Mouse (Mus musculus) urinary bladder, postnatal 14 days (tissue): ENCODE results near the gene Kcnab3.
A peak's percentile ranks its signal among the peaks of the same experiment; 100 is the strongest.
"Not testable (repeated sequence)": the region's sequence is repeated elsewhere in the genome, so short reads cannot be mapped to it uniquely, and the experiment has no call there.

Experiments used
- DNase-seq: peaks from one replicate; pipeline ENCODE4 v3.0.0; 2021; ENCODE audit warnings: low spot score

Kcnab3 gene

GRCm38 (mm10) chr11:69325628-69326407 is at the start of gene Kcnab3:
Kcnab3 (plus strand) TSS chr11:69326258.
- DNase-seq, result peak; percentile 89

- DNase-seq, result no peak
Observed at GRCm38 (mm10) chr11:69277267-69277666, 48.8 kb upstream of the Kcnab3 start.

- DNase-seq, result no peak
Observed at GRCm38 (mm10) chr11:69291111-69291510, 34.9 kb upstream of the Kcnab3 start.

GRCm38 (mm10) chr11:69295286-69295685 is 30.8 kb upstream of the Kcnab3 start:
- DNase-seq, result no peak

GRCm38 (mm10) chr11:69297799-69298198 is 28.3 kb upstream of the Kcnab3 start:
- DNase-seq, result no peak

GRCm38 (mm10) chr11:69298231-69298630 is 27.8 kb upstream of the Kcnab3 start:
- DNase-seq, result no peak

- DNase-seq, result no peak
Observed at GRCm38 (mm10) chr11:69302817-69303216, 23.2 kb upstream of the Kcnab3 start.

GRCm38 (mm10) chr11:69305291-69305690 is 20.8 kb upstream of the Kcnab3 start:
- no peak for DNase-seq

- no peak for DNase-seq
Observed at GRCm38 (mm10) chr11:69306039-69306438, 20.0 kb upstream of the Kcnab3 start.

GRCm38 (mm10) chr11:69311266-69311665 is 14.8 kb upstream of the Kcnab3 start:
- no peak for DNase-seq

GRCm38 (mm10) chr11:69316361-69316760 is 9.7 kb upstream of the Kcnab3 start:
- no peak for DNase-seq

- DNase-seq, result not testable (repeated sequence)
Observed at GRCm38 (mm10) chr11:69318000-69318399, 8.1 kb upstream of the Kcnab3 start.

- no peak for DNase-seq
Observed at GRCm38 (mm10) chr11:69321580-69321979, 4.5 kb upstream of the Kcnab3 start.

- no peak for DNase-seq
Observed at GRCm38 (mm10) chr11:69322010-69322409, 4.0 kb upstream of the Kcnab3 start.

- no peak for DNase-seq
Observed at GRCm38 (mm10) chr11:69322693-69323471, 3.2 kb upstream of the Kcnab3 start.

GRCm38 (mm10) chr11:69323667-69324111 is 2.4 kb upstream of the Kcnab3 start, which contains the start of the genes Cntrob and Trappc1:
Cntrob (minus strand) TSS chr11:69323775.
Trappc1 (plus strand) TSS chr11:69323980.
- peak; percentile 99 for DNase-seq

- DNase-seq, result no peak
Observed at GRCm38 (mm10) chr11:69324749-69325148, 1.3 kb upstream of the Kcnab3 start.

GRCm38 (mm10) chr11:69326408-69327156 is 524 bp downstream of the Kcnab3 start:
- peak; percentile 24 for DNase-seq

GRCm38 (mm10) chr11:69327157-69327442 is 1.0 kb downstream of the Kcnab3 start:
- no peak for DNase-seq

GRCm38 (mm10) chr11:69327648-69328047 is 1.6 kb downstream of the Kcnab3 start:
- DNase-seq, result no peak

- DNase-seq, result no peak
Observed at GRCm38 (mm10) chr11:69328517-69328916, 2.5 kb downstream of the Kcnab3 start.

GRCm38 (mm10) chr11:69331152-69331551 is 5.1 kb downstream of the Kcnab3 start:
- no peak for DNase-seq
